Mouse (Mus musculus) hindbrain, embryonic 15.5 days (tissue): Measurements from ENCODE around the gene Lhx5. TPM values are rescaled to one million over a fixed set of nuclear protein-coding genes. Genes with fewer than 3 reads are reported as not detected.

Experiments used
- ATAC-seq: fragments of 200-750 bp; cut with Nextera tagmentation; 2 replicates; pipeline ENCODE4 v1.8.0; 2017; ENCODE audit warnings: low read depth, moderate number of reproducible peaks, moderate TSS enrichment; ENCODE audit not compliant: low FRiP score
- H3K27ac ChIP-seq: fragments of 300-500 bp; sonication (generic); replicated peaks from 2 replicates; pipeline ENCODE4 v1.5.1; 2015; ENCODE audit warnings: mild to moderate bottlenecking, inconsistent platforms
- H3K27me3 ChIP-seq: fragments of 300-500 bp; sonication (generic); 2 replicates; pipeline ENCODE4 v1.6.1; 2015; ENCODE audit warnings: control low read depth, inconsistent platforms
- H3K36me3 ChIP-seq: fragments of 300-500 bp; sonication (generic); 2 replicates; pipeline ENCODE4 v1.6.1; 2015; ENCODE audit warnings: control low read depth, inconsistent platforms
- H3K4me1 ChIP-seq: fragments of 300-500 bp; sonication (generic); replicated peaks from 2 replicates; pipeline ENCODE4 v1.6.1; 2015; ENCODE audit warnings: control low read depth, inconsistent platforms
- H3K4me2 ChIP-seq: fragments of 300-500 bp; sonication (generic); 2 replicates; pipeline ENCODE4 v1.6.1; 2015; ENCODE audit warnings: moderate library complexity, mild to moderate bottlenecking, inconsistent platforms
- H3K4me3 ChIP-seq: fragments of 300-500 bp; sonication (generic); 2 replicates; pipeline ENCODE4 v1.5.1; 2015; ENCODE audit warnings: mild to moderate bottlenecking, inconsistent platforms
- H3K9ac ChIP-seq: fragments of 300-500 bp; sonication (generic); 2 replicates; pipeline ENCODE4 v1.6.1; 2015; ENCODE audit warnings: inconsistent platforms
- H3K9me3 ChIP-seq: fragments of 300-500 bp; sonication (generic); 2 replicates; pipeline ENCODE4 v1.6.1; 2016; ENCODE audit warnings: control low read depth, inconsistent platforms
- WGBS: fragments of 180-500 bp; shearing (Covaris S2); methylation state at CpG from one replicate; pipeline ENCODE4 v1.1.7; 2015; 5-methylcytosine and 5-hydroxymethylcytosine counted together
- polyA plus RNA-seq: library from polyadenylated mRNA; unstranded; fragments of >200 nt; fragmentation: Nextera tagmentation; extraction: Ambion mirVana; gene quantifications from 2 replicates; pipeline ENCODE4 v1.2.1, GENCODE M21; 2015

Lhx5 gene
- polyA plus RNA-seq, 1 experiment from 2014 or later, result 31.4 TPM

- ATAC-seq, result no peak
- H3K36me3 ChIP-seq, result no peaks in the 10 kb centered on the region
- peaks cover 4% of the 10 kb centered on the region; the same call in 1 of the 2 replicates for H3K4me1 ChIP-seq
- no peak overlapping the region for H3K9ac ChIP-seq
- H3K27ac ChIP-seq, result no peak overlapping the region
- WGBS, result 63% methylated on average over 14 of the region's 14 CpGs
- H3K4me3 ChIP-seq, result no peak overlapping the region
- no peaks in the 10 kb centered on the region for H3K9me3 ChIP-seq
- H3K4me2 ChIP-seq, result peak overlapping the region; percentile 13; the same call in 1 of the 2 replicates
- no peaks in the 10 kb centered on the region for H3K27me3 ChIP-seq
Observed at GRCm38 (mm10) chr5:120454756-120455337, 23.3 kb downstream of the Lhx5 start.

- no peak for ATAC-seq
- no peak overlapping the region for H3K9ac ChIP-seq
- H3K4me1 ChIP-seq, result peaks cover 4% of the 10 kb centered on the region; the same call in 1 of the 2 replicates
- H3K27ac ChIP-seq, result no peak overlapping the region
- no peaks in the 10 kb centered on the region for H3K36me3 ChIP-seq
- H3K4me2 ChIP-seq, result no peak overlapping the region
- 40% methylated on average over 1 of the region's 1 CpGs for WGBS
- H3K9me3 ChIP-seq, result no peaks in the 10 kb centered on the region
- H3K27me3 ChIP-seq, result no peaks in the 10 kb centered on the region
- H3K4me3 ChIP-seq, result no peak overlapping the region
Observed at GRCm38 (mm10) chr5:120456253-120456652, 24.8 kb downstream of the Lhx5 start.

- Histone ChIP-seq H3K4me1 (peaks cover 4% of the 10 kb centered on the region; the same call in 1 of the 2 replicates), H3K4me2 (no peak overlapping the region), H3K27ac (no peak overlapping the region), H3K27me3 (no peaks in the 10 kb centered on the region), H3K9me3 (no peaks in the 10 kb centered on the region), H3K9ac (no peak overlapping the region), H3K36me3 (no peaks in the 10 kb centered on the region), H3K4me3 (no peak overlapping the region)
- no peak for ATAC-seq
- 53% methylated on average over 7 of the region's 7 CpGs for WGBS
Observed at GRCm38 (mm10) chr5:120456841-120457554, 25.5 kb downstream of the Lhx5 start.

GRCm38 (mm10) chr5:120457628-120458027 lies 26.1 kb downstream of the Lhx5 start:
- no peak overlapping the region for H3K27ac ChIP-seq
- H3K9me3 ChIP-seq, result no peaks in the 10 kb centered on the region
- ATAC-seq, result no peak
- H3K4me2 ChIP-seq, result no peak overlapping the region
- H3K4me3 ChIP-seq, result no peak overlapping the region
- no peaks in the 10 kb centered on the region for H3K27me3 ChIP-seq
- H3K36me3 ChIP-seq, result no peaks in the 10 kb centered on the region
- no peak overlapping the region for H3K9ac ChIP-seq
- H3K4me1 ChIP-seq, result peaks cover 4% of the 10 kb centered on the region; the same call in 1 of the 2 replicates
- WGBS, result 7% methylated on average over 9 of the region's 9 CpGs

DNA sequence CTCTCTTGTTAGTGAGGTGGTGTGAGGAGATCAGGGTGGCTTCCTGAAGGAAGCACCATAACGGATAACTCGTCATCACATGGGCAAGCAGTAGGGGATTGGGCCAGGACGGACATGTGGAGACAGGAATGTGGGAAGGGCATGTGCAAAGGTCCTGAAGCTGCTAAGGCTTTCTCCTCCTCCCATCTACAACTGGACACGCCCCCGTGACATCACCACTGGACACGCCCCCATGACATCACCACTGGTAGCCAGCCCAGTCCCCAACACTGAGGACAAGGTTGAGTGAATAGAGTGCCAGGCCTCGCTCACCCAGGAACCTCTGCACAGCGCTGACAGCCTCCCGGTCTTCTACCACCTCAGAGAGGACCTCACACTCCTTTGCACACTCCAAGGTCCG lies 27.6 kb downstream of the Lhx5 start:
- ATAC-seq, result no peak
- Histone ChIP-seq H3K36me3 (no peaks in the 10 kb centered on the region), H3K4me2 (no peak overlapping the region), H3K27ac (no peak overlapping the region), H3K4me1 (peaks cover 4% of the 10 kb centered on the region; the same call in 1 of the 2 replicates), H3K4me3 (no peak overlapping the region), H3K9me3 (no peaks in the 10 kb centered on the region), H3K27me3 (no peaks in the 10 kb centered on the region), H3K9ac (no peak overlapping the region)
- WGBS, result 89% methylated on average over 8 of the region's 10 CpGs

DNA sequence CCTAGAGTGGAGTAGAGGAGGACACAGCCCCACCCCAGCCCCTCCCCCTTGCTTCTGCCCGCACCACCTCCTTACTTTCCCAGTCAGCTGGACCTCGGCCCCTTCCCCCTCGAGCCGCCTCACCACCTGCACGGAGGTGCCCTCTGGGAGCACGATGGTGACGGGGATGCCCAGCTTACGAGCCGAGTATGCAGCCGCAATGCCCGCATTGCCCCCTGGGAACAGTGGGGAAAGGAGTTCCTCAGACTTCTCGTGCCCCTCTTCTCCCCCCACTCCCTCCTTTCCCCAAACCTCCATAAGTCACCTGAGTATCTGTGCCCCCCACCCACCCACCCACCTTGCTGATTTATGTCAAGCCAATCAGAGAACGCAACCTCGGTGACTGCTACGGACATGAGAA lies 30.4 kb downstream of the Lhx5 start:
- Histone ChIP-seq H3K4me3 (no peak overlapping the region), H3K4me1 (0 out of 2 replicates have a peak, but pooled peaks cover 3% of the 10 kb centered on the region), H3K9ac (no peak overlapping the region), H3K36me3 (no peaks in the 10 kb centered on the region), H3K27me3 (no peaks in the 10 kb centered on the region), H3K9me3 (no peaks in the 10 kb centered on the region), H3K4me2 (no peak overlapping the region), H3K27ac (no peak overlapping the region)
- 74% methylated on average over 15 of the region's 15 CpGs for WGBS
- ATAC-seq, result no peak

GRCm38 (mm10) chr5:120464321-120464720 lies 32.8 kb downstream of the Lhx5 start:
- Histone ChIP-seq H3K27ac (no peak overlapping the region), H3K4me3 (no peak overlapping the region), H3K4me1 (0 out of 2 replicates have a peak, but pooled peaks cover 3% of the 10 kb centered on the region), H3K9ac (no peak overlapping the region), H3K27me3 (no peaks in the 10 kb centered on the region), H3K36me3 (no peaks in the 10 kb centered on the region), H3K4me2 (no peak overlapping the region), H3K9me3 (no peaks in the 10 kb centered on the region)
- ATAC-seq, result no peak
- 78% methylated on average over 4 of the region's 4 CpGs for WGBS

GRCm38 (mm10) chr5:120465062-120465461 lies 33.6 kb downstream of the Lhx5 start:
- H3K9me3 ChIP-seq, result no peaks in the 10 kb centered on the region
- no peak for ATAC-seq
- H3K4me3 ChIP-seq, result no peak overlapping the region
- WGBS, result 38% methylated on average over 5 of the region's 5 CpGs
- H3K9ac ChIP-seq, result no peak overlapping the region
- H3K4me2 ChIP-seq, result no peak overlapping the region
- H3K36me3 ChIP-seq, result no peaks in the 10 kb centered on the region
- H3K27me3 ChIP-seq, result no peaks in the 10 kb centered on the region
- H3K27ac ChIP-seq, result no peak overlapping the region
- H3K4me1 ChIP-seq, result 0 out of 2 replicates have a peak, but pooled peaks cover 3% of the 10 kb centered on the region

GRCm38 (mm10) chr5:120465860-120466259 lies 34.4 kb downstream of the Lhx5 start:
- 82% methylated on average over 6 of the region's 6 CpGs for WGBS
- Histone ChIP-seq H3K9me3 (no peaks in the 10 kb centered on the region), H3K4me3 (no peak overlapping the region), H3K9ac (no peak overlapping the region), H3K27ac (no peak overlapping the region), H3K27me3 (no peaks in the 10 kb centered on the region), H3K4me1 (0 out of 2 replicates have a peak, but pooled peaks cover 3% of the 10 kb centered on the region), H3K36me3 (no peaks in the 10 kb centered on the region), H3K4me2 (no peak overlapping the region)
- ATAC-seq, result no peak

- whole genome bisulfite sequencing, result 10% methylated on average over 4 of the region's 4 CpGs
Observed at GRCm38 (mm10) chr5:120467026-120467425, 35.5 kb downstream of the Lhx5 start.

DNA sequence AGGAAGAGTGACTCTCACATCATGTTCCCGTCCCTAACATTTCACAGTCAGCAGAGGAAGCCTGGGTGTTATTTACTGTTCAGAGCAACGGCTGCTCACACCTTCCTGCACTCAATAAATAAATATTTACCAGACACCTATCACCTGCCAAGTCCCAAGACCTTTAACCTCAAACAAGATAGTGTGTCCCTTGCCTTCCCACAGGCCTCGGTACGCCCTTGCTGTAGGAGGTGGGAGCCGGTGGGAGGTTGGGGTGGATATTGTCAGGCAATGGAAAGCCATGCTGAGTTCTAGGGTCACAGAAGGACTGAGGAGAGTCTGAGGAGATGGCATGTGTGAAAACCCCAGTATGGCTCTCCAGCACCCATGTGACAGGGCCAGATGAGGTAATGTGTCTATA lies 36.8 kb downstream of the Lhx5 start:
- 0 out of 2 replicates have a peak, but pooled peaks cover 3% of the 10 kb centered on the region for H3K4me1 ChIP-seq
- no peaks in the 10 kb centered on the region for H3K36me3 ChIP-seq
- ATAC-seq, result no peak
- H3K4me3 ChIP-seq, result no peak overlapping the region
- no peak overlapping the region for H3K9ac ChIP-seq
- H3K27ac ChIP-seq, result no peak overlapping the region
- no peak overlapping the region for H3K4me2 ChIP-seq
- H3K27me3 ChIP-seq, result no peaks in the 10 kb centered on the region
- WGBS, result 90% methylated on average over 5 of the region's 5 CpGs
- H3K9me3 ChIP-seq, result no peaks in the 10 kb centered on the region

More at GRCm38 (mm10) chr5:120467026-120467425, 35.5 kb downstream of the Lhx5 start:
- Histone ChIP-seq H3K27me3 (no peaks in the 10 kb centered on the region), H3K4me1 (0 out of 2 replicates have a peak, but pooled peaks cover 3% of the 10 kb centered on the region), H3K4me2 (peak overlapping the region; percentile 43), H3K4me3 (peak overlapping the region; percentile 32), H3K27ac (no peak overlapping the region), H3K9me3 (no peaks in the 10 kb centered on the region), H3K9ac (peak overlapping the region; percentile 19; the same call in 1 of the 2 replicates), H3K36me3 (no peaks in the 10 kb centered on the region)
- ATAC-seq, result no peak

- WGBS, result 88% methylated on average over 6 of the region's 6 CpGs
- Histone ChIP-seq H3K4me3 (no peak overlapping the region), H3K36me3 (no peaks in the 10 kb centered on the region), H3K9ac (no peak overlapping the region), H3K27ac (no peak overlapping the region), H3K4me2 (no peak overlapping the region), H3K9me3 (no peaks in the 10 kb centered on the region), H3K27me3 (no peaks in the 10 kb centered on the region), H3K4me1 (0 out of 2 replicates have a peak, but pooled peaks cover 3% of the 10 kb centered on the region)
- ATAC-seq, result no peak
Observed at GRCm38 (mm10) chr5:120468830-120469229, 37.3 kb downstream of the Lhx5 start.
